ENCODE assay signal across 32 mouse cellular contexts in the genomic region with DNA sequence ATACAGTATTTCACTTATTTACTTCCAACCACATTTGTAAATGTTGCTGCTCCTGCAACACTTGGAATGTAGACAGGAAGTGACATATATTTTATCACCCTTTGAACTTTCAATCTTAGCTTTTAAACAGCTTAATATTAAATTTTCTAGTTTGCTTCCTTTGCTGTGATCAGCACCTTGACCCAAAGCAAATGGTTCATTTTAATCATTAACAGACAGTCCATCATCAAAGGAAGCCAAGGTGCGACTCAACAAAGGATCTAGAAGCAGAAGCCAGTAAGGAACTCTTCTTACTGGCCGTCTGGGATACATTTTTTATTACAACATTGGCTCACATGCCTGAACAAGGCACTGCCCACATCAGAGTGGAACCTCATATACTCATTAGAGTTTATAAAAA.
"Had no signal": no experiment of that assay in that cellular context is flagged by ENCODE, and none has a peak within 500 bp of the region (broad histone marks: within the 10 kb centered on the region; RNA-seq: fewer than 3 reads in every experiment).

No protein-coding gene starts in this region.

- H3K27ac ChIP-seq: limb, embryonic 10.5 days; limb, embryonic 12.5 days; limb, embryonic 13.5 days; limb, embryonic 15.5 days; liver, embryonic 13.5 days; liver, embryonic 14.5 days; liver, embryonic 15.5 days; lung, embryonic 15.5 days; macrophage; midbrain, embryonic 10.5 days; midbrain, embryonic 12.5 days; midbrain, embryonic 13.5 days; midbrain, embryonic 15.5 days; neural tube, embryonic 12.5 days; neural tube, embryonic 13.5 days had no signal

- H3K9me3 ChIP-seq: limb, embryonic 10.5 days; limb, embryonic 12.5 days; limb, embryonic 13.5 days; limb, embryonic 15.5 days; liver, embryonic 13.5 days; liver, embryonic 15.5 days; lung, embryonic 15.5 days; megakaryocyte, embryonic 14.5 days; midbrain, embryonic 10.5 days; midbrain, embryonic 12.5 days; midbrain, embryonic 13.5 days; midbrain, embryonic 15.5 days; neural tube, embryonic 12.5 days; neural tube, embryonic 13.5 days had no signal

- H3K4me3 ChIP-seq: limb, embryonic 10.5 days; limb, embryonic 12.5 days; limb, embryonic 13.5 days; limb, embryonic 15.5 days; liver, embryonic 13.5 days; liver, embryonic 15.5 days; lung, embryonic 15.5 days; megakaryocyte, embryonic 14.5 days; midbrain, embryonic 10.5 days; midbrain, embryonic 12.5 days; midbrain, embryonic 13.5 days; midbrain, embryonic 15.5 days; myocyte; neural tube, embryonic 12.5 days; neural tube, embryonic 13.5 days had no signal

- DNase-seq: left cerebral cortex, postnatal 4 days; liver; liver, embryonic 13.5 days; liver, postnatal 0 days; lung, adult 18-20 months; lung, adult 2 months; lung, embryonic 14.5 days; lung, postnatal 10 days; lung, postnatal 14 days; lung, postnatal 36 days; lung, postnatal 4 days; midbrain, embryonic 14.5 days had no signal

- H3K27me3 ChIP-seq: limb, embryonic 12.5 days; limb, embryonic 13.5 days; limb, embryonic 15.5 days; liver, embryonic 13.5 days; liver, embryonic 15.5 days; lung, embryonic 15.5 days; megakaryocyte, embryonic 14.5 days; midbrain, embryonic 12.5 days; midbrain, embryonic 13.5 days; midbrain, embryonic 15.5 days; neural tube, embryonic 12.5 days; neural tube, embryonic 13.5 days had no signal

- H3K36me3 ChIP-seq: limb, embryonic 10.5 days; limb, embryonic 12.5 days; limb, embryonic 13.5 days; limb, embryonic 15.5 days; liver, embryonic 13.5 days; liver, embryonic 15.5 days; lung, embryonic 15.5 days; midbrain, embryonic 10.5 days; midbrain, embryonic 12.5 days; midbrain, embryonic 13.5 days; midbrain, embryonic 15.5 days; neural tube, embryonic 12.5 days; neural tube, embryonic 13.5 days had no signal

- H3K9ac ChIP-seq: limb, embryonic 12.5 days; limb, embryonic 13.5 days; limb, embryonic 15.5 days; liver, embryonic 13.5 days; liver, embryonic 14.5 days; liver, embryonic 15.5 days; liver, postnatal 0 days; lung, embryonic 14.5 days; lung, embryonic 15.5 days; midbrain, embryonic 12.5 days; midbrain, embryonic 13.5 days; midbrain, embryonic 15.5 days; neural tube, embryonic 12.5 days; neural tube, embryonic 13.5 days had no signal

- H3K4me2 ChIP-seq: limb, embryonic 12.5 days; limb, embryonic 13.5 days; limb, embryonic 15.5 days; liver, embryonic 11.5 days; liver, embryonic 13.5 days; liver, embryonic 15.5 days; lung, embryonic 14.5 days; lung, embryonic 15.5 days; midbrain, embryonic 11.5 days; midbrain, embryonic 12.5 days; midbrain, embryonic 13.5 days; midbrain, embryonic 15.5 days; neural tube, embryonic 12.5 days; neural tube, embryonic 13.5 days had no signal

- ATAC-seq: liver, postnatal 0 days; lung, postnatal 0 days; midbrain, embryonic 13.5 days; midbrain, embryonic 15.5 days; midbrain, embryonic 16.5 days had no signal

- H3K4me1 ChIP-seq: limb, embryonic 10.5 days; limb, embryonic 12.5 days; limb, embryonic 13.5 days; limb, embryonic 15.5 days; liver, embryonic 13.5 days; liver, embryonic 15.5 days; lung, embryonic 15.5 days; megakaryocyte, embryonic 14.5 days; midbrain, embryonic 10.5 days; midbrain, embryonic 12.5 days; midbrain, embryonic 13.5 days; midbrain, embryonic 15.5 days; neural tube, embryonic 12.5 days; neural tube, embryonic 13.5 days had no signal
